Mouse (Mus musculus) brain, embryonic 18.5 days (tissue): ENCODE measurements at regions not wholly inside any gene's neighbourhood (a gene's known extent, or its start where the extent isn't known, plus 50 kb on each side); places are given as distances from the start of the nearest gene placed in this dataset.

Experiments
- DNase-seq: peaks from one replicate; pipeline ENCODE4 v3.0.0-alpha.2; 2012; ENCODE audit warnings: low read depth, low spot score

DNA sequence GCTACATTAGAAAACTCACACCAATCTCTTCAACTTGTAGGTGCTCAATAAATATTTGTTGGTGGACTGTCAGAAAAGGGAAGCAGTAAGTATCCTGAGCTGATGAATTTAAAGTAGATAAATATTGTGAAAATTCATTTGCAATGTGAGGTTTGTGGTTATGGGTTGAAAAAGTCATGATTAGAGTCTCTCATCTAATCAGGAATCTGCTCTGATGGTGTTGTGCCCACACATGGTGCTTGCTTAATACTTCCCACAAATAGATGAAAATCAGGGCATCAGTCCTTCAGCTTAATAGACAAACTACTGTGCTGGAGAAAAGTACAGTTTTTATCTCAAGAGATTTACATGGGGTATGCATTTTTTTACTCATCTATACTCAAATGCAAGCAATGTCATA, 59.9 kb downstream of the S1pr1 start:
- no peak for DNase-seq

DNA sequence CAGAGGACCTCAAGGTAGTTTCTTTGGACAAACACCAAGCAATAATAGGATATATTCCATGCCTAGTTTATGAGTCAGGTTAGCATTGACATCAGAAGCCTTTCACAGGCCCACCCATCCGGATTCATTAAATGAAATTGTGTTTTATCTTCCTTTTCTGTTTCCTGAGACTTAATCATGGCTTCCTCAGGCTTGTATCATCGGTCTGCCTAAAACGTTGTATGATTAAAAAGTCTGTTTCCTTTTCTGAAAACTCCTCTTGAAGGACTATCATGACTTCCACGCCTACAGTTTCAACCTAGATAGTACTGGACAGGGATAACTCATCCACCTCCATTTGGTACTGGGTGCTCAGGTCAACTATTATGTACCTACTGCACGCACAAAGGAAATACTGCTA, 62.6 kb downstream of the S1pr1 start:
- DNase-seq: no peak

DNA sequence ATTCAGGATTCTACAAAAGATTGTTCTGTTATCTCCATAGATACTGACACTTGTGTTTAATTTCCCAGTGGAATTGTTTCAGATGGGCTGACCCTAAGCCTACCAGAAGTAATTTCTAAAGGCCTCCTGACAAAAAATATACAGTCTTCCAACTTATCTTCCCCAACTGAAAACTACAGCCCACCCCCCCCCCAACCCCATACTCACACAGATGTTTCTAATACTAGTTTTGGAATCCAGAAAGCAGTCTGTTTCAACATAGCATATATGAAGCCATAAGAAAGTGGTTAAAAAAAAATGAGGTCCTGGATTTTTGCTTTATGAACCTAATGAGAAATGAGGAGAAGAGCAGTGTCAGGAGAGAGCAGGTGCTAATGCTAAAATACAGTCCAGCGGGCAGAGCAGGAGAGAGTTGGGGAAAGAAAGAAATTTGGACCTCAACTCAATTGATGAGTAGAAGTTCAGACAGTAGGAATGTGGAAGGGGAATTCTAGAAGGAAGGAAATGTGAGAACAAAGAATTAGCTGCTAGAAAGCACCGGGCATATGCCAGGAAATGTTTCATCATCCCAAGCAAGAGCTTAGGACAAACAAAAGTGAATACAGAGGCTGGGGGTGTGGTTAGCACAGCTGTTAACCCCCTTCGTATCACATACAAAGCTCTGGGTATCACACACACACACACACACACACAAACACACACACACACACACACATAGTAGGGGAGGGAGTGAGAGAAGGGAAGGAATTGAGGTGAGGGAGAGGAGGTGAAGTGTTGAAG, 65.3 kb downstream of the S1pr1 start:
- DNase-seq: no peak

DNA sequence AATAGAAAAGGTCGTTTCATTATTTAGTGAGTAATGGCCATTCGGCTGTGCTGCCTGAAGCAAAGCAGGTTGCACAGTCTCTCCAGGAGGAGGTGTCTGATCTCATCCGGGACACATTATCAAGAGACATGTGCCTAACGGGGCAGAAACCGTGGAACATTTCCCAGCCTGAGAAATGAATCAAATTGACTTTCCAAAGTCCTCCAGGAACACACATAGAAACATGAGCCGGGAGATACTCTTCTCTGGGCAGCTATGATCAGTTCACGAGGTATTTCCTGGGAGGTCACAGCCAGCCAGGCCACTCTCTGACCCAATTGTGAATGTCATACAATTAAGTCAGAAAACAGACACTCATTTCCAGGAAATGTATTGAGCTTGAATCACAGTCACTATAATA, 67.9 kb downstream of the S1pr1 start:
- DNase-seq: no peak

DNA sequence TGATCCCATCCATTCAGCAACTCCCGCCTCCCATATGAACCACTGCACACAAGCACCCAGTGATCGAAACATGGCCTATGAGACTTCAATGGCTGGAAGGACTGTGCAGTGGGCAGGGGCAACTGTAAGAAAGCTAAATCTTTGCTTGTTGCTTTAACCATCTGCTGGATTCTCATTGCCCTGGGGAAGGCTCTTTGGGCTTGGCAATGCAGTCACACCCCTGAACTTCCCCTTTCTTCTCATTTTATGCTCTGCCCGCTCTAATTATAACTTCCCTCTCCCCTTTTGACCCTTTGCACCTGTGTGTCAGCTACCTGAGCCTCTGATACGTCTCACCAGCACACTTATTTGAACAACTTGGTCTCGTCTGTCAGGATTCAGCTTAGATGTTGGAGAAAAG, 70.6 kb downstream of the S1pr1 start:
- no peak for DNase-seq

DNA sequence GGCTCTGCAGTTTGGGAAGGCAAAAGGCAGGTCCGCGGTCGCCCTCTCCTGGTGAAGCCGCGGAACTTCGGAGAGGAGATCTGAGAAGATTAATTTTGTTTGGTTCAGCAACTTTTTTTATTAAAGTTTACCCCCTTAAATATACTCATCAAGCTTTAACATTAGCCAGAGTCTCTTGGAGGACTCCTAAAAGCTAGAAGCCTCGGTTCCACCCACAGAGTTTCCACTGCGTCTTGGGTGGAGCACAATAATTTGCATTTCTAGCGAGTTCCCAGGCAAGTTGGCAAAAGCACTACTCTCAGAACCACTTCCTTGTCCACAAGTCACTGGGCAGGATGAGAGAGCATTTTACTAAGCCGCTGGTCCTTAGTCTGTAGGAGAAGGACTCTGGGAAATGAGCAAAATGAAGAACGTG, 72.0 kb downstream of the S1pr1 start:
- no peak for DNase-seq

DNA sequence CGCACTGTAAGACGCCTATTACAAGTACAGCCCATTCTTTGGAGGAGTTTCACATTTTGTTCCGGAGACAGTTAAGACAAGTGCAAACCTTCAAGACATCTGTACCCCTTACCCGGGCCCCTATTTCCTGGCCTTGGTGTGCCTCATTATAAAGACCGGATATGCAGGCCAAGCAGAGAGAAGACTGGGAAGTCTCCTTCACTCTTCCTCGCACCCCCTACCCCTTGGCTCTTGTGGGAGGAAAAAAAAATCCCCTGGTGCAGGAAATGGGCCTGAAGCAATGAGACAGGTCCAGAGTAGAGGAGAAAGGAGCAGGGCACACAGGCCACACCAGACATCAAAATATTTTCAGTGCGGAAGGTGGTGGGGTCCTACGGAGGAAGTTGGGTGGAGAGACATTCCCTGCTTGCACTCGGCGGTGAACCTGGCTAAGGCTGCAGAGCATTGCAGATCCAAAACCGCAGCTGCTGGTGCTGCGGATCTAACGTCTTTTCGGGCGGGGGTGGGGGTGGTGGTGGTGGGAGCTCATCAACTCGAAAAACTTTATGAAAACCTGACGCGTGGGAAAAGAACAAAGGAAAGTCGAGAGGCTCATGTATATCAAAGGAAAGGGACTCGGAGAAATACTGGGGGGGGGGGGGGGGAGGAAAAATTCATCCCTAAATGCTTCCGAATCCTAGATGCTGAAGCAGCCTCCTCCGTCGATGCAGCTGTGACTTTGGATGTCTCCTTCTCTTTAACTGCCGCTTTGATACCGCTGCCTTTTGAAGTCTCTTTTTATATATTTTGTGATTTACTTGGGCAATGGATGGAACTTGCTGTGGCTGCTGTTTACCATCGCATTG, 72.6 kb downstream of the S1pr1 start:
- DNase-seq: peak; percentile 55

DNA sequence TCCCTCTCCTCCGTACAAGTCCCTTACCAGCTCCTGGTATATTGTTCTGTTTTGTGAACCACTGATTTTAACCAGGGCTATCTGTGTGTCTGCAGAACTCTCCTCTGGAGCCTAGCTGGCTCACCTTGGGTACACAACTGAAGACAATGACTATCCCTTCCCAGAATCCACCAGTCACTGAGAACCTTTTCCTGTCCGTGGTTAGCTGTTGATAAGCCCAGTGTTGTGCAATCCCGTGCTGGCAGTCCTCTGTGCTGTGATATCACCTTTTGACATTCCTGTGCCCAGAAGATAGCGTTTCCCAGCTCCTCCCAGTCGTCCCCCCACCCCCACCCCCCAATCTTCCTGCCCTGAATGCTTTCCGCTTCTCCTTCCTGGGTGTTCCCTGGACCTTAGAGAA, 73.5 kb downstream of the S1pr1 start:
- DNase-seq: no peak

DNA sequence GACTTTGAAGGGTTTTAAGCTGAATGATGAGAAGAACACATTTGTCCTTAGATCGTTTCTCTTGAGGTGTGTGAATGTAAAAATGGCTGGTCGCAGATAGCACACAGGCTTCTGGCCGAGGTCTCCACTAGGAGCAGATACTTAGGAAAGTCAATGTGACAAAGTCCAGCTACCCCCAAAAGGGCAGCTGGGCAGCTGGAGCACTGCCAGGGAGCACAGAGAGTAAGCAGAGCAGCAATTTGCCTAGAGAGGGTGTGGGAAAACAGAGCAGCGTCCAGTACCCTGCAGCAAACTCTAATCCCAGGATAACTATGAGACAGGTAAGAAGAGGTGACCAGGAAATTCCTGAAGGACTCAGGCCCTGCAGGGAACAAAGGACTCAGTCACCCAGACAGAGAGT, 79.4 kb downstream of the S1pr1 start:
- DNase-seq: no peak

DNA sequence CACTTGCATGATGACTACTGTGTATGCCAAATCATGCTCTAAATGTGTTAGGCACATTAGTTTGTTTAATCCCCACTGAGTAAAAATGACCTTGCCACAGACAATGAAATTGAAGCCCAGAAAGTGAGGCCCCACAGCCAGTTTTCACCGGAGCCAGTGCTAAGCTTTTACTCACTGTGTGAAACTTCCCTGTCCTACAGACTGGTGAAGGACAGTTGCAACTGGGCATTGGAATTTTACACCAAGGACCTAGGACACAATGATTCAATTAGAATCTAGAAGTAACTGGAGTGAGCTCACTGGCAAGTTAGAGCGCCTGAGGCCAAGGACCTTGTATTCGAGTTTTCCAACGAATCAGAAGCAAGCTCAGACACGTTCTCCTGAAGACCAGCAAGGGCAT, 79.8 kb downstream of the S1pr1 start:
- no peak for DNase-seq

DNA sequence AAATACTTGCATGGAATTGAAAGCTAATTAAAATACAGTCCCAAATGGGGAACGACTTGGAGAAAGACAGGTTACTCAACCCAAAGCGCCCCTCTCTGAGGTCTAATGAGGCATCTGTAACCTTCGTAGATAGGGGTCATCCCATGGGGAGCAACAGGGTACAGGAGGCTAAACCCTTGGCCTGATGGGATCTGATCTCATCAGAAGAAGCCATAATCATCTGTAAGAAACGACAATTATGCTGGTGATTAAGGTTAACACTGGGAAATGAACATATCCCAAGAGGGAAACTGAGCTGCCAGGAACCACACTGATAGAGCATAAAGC, 82.5 kb downstream of the S1pr1 start:
- DNase-seq: no peak

DNA sequence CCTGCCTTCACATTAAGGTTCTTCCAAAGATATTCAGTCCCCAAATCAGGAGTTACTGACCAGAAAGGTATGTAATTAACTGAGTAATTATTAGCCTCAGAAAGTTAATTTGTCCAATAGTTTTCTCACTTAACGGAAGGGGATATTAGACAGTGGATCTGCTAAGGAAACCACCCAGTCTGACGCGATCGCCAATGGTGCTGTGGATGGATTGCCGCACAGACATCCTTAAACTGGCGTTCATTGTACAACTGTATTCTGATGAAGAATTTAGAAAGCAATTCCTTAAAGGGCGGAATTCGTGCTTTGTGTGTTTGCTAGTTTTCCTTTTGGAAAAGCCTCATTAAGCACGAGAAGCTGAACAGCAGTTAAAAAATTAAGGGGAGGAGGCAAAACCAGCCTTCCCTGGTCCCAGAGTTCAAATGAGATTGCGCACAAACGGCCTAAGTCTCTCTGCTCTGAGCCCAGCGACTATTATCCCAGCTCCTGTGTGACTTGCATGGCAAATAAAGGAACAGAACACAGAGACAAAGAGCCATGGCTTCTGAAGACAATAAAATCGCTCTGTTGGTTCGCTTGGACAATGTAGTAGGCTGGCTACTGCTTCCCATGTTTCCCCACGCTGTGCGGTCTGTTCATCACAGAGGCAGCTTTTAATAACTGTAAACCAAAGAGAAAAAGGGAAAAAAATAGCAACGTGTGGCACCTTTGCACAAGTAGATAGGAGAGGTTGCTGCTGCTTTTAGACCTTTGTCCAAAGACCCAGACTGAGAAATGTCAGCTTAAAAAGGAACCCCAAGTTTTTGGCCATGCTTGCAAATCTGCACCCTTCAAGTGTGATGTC, 83.1 kb downstream of the S1pr1 start:
- DNase-seq: peak; percentile 40

DNA sequence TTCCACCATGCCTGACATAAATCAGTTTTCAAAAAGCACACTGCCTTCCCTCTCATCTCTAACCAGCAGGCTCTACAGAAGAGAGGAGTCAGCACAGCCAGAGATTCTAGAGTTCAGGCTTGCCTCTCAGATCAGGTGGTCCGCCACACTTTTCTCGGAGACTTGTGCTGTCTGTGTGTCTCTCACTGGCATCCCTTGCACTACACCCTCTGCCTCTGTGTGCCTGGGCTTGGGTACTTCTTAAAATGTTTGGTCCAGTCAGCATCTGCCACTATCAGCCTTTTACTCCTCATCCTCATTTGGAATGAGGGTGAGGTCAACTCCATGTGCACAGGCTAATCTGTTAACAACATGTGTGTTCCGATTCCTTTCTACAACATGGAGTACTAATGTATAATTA, 92.0 kb downstream of the S1pr1 start:
- DNase-seq: no peak

DNA sequence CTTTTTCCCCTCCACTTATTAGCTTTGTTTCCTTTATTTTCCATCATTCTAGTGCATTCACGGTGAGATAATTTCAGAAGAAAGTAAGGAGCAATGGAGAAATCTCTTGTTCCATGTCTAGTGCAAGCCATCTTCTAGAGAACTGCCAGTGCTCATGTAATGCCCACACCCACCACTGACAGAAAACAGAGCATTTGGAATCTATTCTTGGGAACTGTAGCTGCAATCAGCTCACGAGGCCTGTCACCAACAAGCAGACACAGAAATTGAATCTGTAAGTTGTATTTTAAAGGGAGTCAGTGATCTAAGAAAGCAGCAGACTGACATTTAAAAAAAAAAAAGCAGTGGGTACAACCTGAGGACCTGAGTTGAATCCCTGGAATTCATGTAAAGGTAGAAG, 92.6 kb downstream of the S1pr1 start:
- no peak for DNase-seq

DNA sequence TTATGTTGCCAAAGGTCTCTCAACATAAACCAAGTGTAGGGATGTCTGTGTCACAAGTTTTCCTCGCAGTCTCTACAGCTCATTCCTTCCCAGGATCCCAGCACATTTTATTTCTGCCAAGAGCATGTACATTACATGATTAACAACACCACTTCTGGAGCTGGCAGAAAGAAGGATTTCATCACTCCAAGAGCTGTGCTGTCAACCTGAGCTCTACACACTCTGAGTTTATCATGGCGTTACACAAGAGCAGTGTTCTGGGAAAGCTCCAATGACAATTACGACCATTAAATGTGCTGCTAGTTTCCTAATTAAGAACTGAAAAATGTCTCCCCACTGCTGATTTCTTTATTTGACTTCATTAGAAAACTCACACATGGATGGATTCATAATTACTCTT, 94.9 kb downstream of the S1pr1 start:
- DNase-seq: no peak

DNA sequence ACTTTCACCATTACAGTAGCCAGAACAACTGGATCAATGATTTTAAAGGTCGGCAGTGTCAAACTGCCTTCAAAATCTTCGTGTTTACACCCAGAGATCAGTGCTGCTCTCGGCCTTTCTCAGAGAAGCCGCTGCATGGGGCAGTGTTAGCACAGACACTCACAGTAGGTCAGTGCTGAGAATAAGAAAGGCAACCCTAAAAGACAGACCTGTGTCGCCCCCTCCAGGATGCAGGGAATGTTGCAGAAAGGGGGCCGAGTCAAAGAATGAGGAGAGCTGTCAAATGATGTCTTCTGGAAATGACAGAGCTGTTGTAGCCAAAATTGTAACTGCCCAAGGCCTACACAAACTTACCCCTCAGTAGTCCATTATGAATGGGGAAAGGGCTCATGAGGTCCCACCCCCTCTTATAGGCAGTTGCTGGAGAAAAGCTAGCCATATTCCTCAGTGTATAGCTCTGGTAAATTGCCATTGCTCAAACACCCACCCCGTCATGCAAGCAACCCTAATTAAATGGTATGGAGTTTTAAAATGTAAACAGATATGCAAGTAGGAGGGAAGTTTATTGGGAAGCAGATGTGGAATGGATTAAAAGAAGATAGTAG, 98.8 kb downstream of the S1pr1 start:
- DNase-seq: no peak

DNA sequence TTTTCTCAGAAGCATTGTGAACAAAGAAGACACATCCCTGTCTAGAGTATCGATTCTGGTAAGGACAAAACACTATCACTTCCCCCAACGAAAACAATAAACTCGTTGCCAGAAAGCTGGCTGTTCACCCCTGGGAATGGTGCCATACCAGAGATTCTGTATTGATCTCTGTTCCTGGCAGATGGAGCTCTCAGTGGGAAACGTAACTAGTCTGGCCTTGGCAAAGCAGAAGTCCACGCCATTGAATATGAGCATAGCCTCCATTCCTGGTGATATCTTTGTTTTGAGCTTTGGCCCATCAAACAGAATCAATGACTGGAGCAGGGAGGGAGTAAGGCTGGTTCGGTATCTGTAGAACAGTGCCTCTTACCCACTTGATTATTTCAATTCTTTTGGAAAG, 102.0 kb downstream of the S1pr1 start:
- no peak for DNase-seq

DNA sequence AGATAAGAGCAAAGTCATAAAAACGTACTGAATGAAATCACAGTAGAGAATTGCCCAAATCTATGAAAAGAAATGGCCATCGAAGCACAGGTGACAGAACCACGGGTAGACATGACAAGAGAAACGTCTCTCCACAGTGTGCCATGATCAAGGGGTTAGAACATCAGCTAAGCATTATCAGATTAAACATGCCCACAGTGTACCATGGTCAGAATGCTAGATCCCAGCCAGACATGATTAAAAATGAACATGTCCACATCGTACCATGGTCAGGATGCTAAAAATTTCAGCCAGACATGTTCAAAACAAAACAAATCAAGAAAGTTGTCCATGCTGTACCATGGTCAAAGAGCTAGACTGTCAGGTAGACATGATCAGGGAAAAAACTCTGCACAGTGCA, 106.8 kb downstream of the S1pr1 start:
- DNase-seq: no peak

DNA sequence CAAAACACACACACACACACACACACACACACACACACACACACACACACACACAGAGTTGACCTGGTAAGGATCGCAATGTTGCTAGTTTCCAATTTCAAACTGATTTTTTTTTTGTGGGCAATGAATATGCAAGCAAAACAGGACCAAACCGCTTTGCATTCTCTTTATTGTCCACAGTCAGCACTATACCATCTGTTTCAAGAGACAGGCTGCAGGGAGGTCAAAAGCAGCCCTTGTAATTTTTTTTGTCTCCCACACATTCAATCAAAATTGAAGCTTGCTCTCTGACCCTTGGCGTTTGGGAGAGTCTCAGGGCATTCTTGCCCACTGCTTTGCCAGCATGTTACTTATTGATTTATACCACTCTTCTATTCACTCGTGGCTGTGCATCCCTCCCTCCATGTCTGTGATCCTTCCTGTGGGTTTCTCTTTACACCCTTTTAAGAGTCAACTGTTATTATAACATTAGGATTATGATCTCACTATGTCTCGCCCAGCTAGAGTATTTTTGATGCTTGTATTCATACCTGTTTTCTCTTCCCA, 110.1 kb downstream of the S1pr1 start:
- no peak for DNase-seq

DNA sequence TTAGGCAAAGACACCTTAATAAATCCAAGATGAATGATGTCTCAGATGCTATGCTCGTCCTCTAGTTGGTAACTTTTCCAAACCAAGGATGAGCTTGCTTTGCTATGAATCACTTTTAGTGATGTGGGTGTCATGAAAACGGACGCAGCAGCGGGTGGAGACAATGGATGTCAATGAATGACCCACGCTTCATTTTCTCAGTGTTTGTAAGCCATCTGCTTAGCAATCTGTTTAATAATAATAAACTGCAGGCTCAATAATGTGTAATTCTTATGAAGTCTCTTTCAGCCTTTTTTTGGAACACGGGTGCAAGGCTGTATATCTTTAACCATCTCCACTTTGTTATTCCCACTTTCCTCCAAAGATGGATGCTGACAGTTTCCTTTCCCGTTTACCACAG, 110.6 kb downstream of the S1pr1 start:
- no peak for DNase-seq

DNA sequence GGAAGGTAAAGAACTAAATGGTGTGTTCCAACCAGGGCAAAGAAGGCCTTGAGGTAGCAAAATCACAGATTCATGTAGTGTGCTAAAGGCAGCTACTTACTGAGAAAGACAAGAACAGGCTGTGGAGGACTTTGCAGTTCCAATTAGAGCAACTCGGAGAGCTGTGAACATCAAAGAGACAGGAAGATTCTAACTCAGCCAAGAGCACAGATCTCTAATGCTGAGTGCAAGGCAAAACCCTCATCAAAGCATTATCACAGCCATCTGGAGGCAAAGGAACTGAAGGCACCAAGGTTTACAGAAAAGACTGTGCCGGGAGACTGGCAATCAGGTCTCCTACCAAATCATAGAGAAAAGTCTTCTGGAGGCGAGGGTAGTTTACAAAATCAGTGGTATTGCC, 111.1 kb downstream of the S1pr1 start:
- DNase-seq: no peak

DNA sequence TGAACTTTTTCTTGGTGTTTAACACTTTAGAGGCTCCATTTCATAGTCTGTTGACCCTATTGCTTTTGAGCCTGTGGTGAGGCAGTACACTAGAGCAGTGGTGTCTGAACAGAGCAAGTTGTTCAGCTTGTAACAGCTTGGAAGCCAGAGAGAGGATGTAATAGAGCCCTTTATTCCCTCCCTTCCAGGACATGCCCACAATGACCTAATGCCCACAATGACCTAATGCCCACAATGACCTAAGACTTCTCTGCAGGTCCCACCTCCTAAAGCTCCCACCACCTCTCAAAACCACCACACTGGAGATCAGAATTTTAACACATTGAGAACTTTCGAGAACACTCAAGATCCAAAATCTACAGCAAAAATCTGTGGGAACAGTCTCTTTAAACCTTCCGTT, 115.6 kb downstream of the S1pr1 start:
- DNase-seq: no peak
